Mouse (Mus musculus) testis, adult 2 months (tissue): ENCODE results near the gene Zfp383. TPM values are rescaled to one million over a fixed set of nuclear protein-coding genes. Genes with fewer than 3 reads are reported as not detected.
"Not testable (repeated sequence)": the region's sequence is repeated elsewhere in the genome, so short reads cannot be mapped to it uniquely, and the experiment has no call there.

Experiments used
- H3K27ac ChIP-seq: fragments of 200-500 bp; 2 replicates; pipeline ENCODE4 v1.5.1; 2012; ENCODE audit warnings: low read depth, low read length; ENCODE audit not compliant: control insufficient read depth, insufficient read depth
- H3K27me3 ChIP-seq: fragments of 200-500 bp; 2 replicates; pipeline ENCODE4 v1.6.1; 2012; ENCODE audit warnings: mild to moderate bottlenecking, low read length, moderate library complexity; ENCODE audit not compliant: control insufficient read depth, insufficient read depth
- H3K36me3 ChIP-seq: fragments of 200-500 bp; 2 replicates; pipeline ENCODE4 v1.6.1; 2012; ENCODE audit warnings: mild to moderate bottlenecking, low read length; ENCODE audit not compliant: control insufficient read depth, insufficient read depth
- H3K4me1 ChIP-seq: fragments of 200-500 bp; 2 replicates; pipeline ENCODE4 v1.6.1; 2012; ENCODE audit warnings: low read length; ENCODE audit not compliant: control insufficient read depth, insufficient read depth
- H3K4me3 ChIP-seq: fragments of 200-500 bp; 2 replicates; pipeline ENCODE4 v1.5.1; 2012; ENCODE audit warnings: low read depth, mild to moderate bottlenecking, low read length, moderate library complexity, mixed read lengths; ENCODE audit not compliant: control insufficient read depth
- CTCF ChIP-seq: fragments of 200-500 bp; IDR thresholded peaks from 2 replicates; pipeline ENCODE4 v1.5.1; 2012; ENCODE audit warnings: low read depth, mild to moderate bottlenecking, inconsistent platforms, low read length, moderate library complexity; ENCODE audit not compliant: control insufficient read depth, insufficient read depth, insufficient replicate concordance
- POLR2A ChIP-seq: fragments of 200-500 bp; IDR thresholded peaks from 2 replicates; pipeline ENCODE4 v1.6.1; 2012; ENCODE audit warnings: low read depth, mild to moderate bottlenecking, inconsistent platforms, low read length, moderate library complexity; ENCODE audit not compliant: control insufficient read depth
- polyA plus RNA-seq: library from polyadenylated mRNA; depleted of rRNA; stranded (reverse); fragments of >200 nt; gene quantifications from 2 replicates; pipeline ENCODE4 v1.2.3, GENCODE M21; 2012; rRNA removed

Gene Zfp383
- 0.82 and 1.0 TPM in 2 replicates for polyA plus RNA-seq

DNA sequence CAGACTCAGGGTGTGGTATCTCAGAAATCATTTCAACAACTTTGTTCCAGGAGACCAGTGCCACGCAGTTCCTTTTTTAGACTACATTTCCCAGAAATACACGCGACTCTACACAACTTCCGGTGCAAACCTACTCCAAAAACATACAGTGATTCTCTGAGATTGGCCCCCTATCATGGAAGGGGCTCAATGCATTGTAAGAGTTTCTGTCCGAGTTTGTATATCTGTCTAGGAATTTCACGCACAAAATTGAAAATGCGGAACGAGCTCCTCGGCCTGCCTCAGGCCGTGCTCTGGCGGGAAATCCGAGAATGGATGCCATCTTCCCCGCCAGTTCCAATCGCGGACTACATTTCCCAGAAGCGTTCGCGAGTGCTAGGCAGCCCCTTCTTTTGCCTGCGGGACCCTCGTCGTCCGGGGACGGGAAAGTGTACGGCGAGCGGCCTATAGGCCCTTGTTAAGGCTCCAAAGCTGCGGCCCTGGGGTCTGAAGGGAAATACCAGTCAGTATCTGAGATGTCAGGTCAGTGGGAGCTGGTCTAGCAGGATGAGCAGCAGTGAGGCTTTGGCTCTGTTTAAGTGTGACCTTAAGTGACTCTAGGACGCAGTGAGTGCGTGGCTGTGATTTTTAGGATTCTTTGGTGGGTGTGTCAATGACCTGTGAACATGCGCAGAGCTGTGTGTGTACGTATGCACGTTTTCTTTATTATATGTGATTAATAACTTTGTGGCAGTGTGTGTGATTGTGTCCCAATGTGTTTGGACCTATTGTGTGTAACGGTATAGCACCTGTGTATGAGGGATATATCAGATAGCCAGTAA is at the start of gene Zfp383:
Zfp383 (plus strand) TSS at position 94 of the 821 bp plus-strand sequence.
- H3K27me3 ChIP-seq = no peaks in the 10 kb centered on the region
- TF ChIP-seq CTCF (no peak), POLR2A (peak; percentile 50; the same call in 1 of the 2 replicates)
- H3K36me3 ChIP-seq = no peaks in the 10 kb centered on the region; the same call in 1 of the 2 replicates
- H3K4me3 ChIP-seq = peak within 1 kb of the TSS; percentile 92
- H3K4me1 ChIP-seq = peaks cover 9% of the 10 kb centered on the region
- H3K27ac ChIP-seq = peak within 1 kb of the TSS; percentile 89

DNA sequence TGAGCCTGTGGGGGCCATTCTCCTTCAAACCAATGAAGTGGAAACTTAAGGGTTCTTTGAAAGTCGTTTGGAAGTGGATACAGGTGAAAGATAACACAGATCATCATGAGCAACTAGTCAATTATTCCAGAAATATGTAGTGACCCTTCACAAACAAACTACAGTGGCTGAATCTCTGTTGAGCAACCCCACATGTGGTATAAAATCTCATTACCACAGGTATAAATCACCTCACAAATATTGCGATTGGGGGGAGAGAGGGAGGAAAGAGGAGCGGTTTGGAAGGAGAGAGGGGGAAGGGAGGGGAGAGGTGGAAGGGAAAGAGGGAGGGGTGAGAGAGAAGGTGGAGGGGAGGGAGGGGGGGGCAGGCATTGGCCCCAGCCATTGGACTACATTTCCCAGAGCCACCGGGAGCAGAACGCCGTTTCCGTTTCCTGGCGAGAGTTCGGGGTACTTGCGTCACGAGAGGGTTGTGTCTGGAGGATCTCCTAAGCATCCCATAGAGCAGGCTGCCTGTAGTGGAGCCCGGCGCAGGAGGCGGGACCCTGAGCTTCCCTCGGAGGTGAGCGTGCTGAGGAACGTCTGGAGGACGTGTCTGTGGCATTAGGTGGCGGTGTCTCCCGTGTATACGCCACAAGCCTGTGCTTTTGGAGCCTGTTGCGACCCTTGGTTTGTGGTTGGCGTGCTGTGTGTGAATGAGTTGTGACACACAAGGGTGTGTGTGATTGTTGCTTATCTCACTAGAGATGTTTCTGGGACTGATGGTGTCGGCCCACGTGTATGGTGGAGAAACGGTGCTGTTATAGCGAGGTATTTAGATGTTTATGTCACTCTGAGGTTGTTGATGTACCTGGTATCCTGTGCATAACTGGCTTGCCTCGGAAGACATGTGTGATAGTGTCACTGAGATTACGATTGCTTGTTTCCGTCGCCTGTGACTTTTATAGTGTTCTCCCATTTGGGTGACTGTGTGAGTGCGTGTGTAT is 48.2 kb upstream of the Zfp383 start, which contains the start of gene Zfp420:
Zfp420 (plus strand) TSS at position 448 of the 986 bp plus-strand sequence.
- Histone ChIP-seq H3K27me3 (no peaks in the 10 kb centered on the region), H3K36me3 (no peaks in the 10 kb centered on the region), H3K27ac (no peak within 1 kb of the TSS; the same call in 1 of the 2 replicates), H3K4me1 (peaks cover 2% of the 10 kb centered on the region; the same call in 1 of the 2 replicates), H3K4me3 (peak within 1 kb of the TSS; percentile 79)
- peak; percentile 65 for TF ChIP-seq POLR2A
- TF ChIP-seq CTCF = no peak

DNA sequence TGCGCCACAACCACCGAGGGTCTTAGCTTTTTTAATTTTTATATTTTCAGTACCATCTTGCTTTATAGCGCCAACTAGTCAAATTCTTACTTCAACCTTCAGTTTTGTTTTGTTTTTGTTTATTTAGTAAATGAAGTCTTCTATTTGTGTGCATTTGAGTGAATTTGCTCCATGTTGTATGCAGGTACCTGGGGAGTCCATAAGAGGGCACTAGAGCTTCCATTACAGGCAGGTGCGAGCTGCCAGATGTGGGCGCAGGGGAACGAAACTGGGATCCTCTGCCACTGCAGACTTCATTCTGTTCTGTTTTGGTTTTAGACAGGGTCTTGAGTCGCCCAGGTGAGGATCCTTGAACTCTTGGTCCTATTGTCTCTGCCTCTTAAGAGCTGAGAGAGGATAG is 46.4 kb upstream of the Zfp383 start:
- H3K27ac ChIP-seq = no peak overlapping the region
- H3K4me1 ChIP-seq = peaks cover 2% of the 10 kb centered on the region; the same call in 1 of the 2 replicates
- no peaks in the 10 kb centered on the region for H3K36me3 ChIP-seq
- no peak overlapping the region for H3K4me3 ChIP-seq
- no peak for TF ChIP-seq CTCF
- TF ChIP-seq POLR2A = no peak
- no peaks in the 10 kb centered on the region for H3K27me3 ChIP-seq

DNA sequence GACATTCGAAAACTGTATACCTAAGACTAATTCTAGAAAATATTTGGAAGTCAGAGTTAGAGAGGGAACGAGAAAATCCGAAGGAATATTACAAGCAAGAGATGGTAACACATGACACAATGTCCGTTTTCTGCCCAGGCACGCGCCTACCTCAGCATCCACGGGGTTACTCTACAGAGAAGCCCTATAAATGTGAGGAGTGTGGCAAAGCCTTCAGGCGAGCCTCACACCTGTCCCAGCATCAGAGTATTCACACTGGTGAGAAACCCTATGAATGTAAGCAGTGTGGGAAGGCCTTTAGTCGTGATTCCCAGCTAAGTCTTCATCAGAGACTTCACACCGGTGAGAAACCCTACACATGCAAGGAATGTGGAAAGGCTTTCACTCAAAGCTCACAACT is 33.8 kb upstream of the Zfp383 start:
- H3K27ac ChIP-seq = no peak overlapping the region
- H3K4me1 ChIP-seq = 0 out of 2 replicates have a peak, but pooled peaks cover 2% of the 10 kb centered on the region
- no peak overlapping the region for H3K4me3 ChIP-seq
- no peaks in the 10 kb centered on the region; the same call in 1 of the 2 replicates for H3K36me3 ChIP-seq
- no peak for TF ChIP-seq POLR2A
- TF ChIP-seq CTCF = no peak
- H3K27me3 ChIP-seq = no peaks in the 10 kb centered on the region

DNA sequence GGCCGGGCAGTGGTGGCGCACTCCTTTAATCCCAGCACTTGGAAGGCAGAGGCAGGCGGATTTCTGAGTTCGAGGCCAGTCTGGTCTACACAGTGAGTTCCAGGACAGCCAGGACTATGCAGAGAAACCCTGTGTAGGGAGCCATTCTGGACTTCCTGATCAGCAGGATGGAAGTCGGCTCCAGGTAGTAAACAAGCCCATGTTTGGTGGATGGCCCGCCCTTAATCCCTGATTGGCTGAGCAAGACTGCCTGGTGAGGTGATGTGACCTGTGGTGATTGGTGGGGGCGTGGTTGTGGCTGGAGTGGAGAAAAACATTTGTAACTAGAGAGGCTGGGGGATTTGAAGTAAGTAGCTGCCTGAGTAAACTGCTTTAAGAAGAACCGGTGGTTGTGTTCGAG is 30.5 kb upstream of the Zfp383 start:
- H3K27me3 ChIP-seq, H3K27ac ChIP-seq, H3K4me1 ChIP-seq, H3K4me3 ChIP-seq, H3K36me3 ChIP-seq: not testable (repeated sequence)

DNA sequence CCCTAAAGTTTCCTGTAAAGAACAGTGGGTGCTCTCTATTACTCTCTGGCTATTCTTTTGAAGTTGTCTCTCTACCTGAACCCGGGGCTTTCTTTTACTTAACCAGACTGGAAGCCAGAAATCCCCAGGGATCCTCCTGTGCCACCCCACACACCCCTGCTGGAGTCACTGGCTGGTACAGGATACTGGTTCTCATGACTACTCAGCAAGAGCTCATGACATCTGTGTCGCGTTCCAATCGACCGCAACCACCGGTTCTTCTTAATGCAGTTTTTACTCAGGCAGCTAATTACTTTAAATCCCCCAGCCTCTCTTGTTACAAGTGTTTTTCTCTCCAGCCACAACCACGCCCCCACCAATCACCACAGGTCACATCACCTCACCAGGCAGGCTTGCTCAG is 28.0 kb upstream of the Zfp383 start:
- H3K36me3 ChIP-seq = no peaks in the 10 kb centered on the region; the same call in 1 of the 2 replicates
- H3K27ac ChIP-seq = no peak overlapping the region
- no peaks in the 10 kb centered on the region for H3K27me3 ChIP-seq
- 0 out of 2 replicates have a peak, but pooled peaks cover 2% of the 10 kb centered on the region for H3K4me1 ChIP-seq
- TF ChIP-seq POLR2A (no peak), CTCF (no peak)
- no peak overlapping the region for H3K4me3 ChIP-seq

DNA sequence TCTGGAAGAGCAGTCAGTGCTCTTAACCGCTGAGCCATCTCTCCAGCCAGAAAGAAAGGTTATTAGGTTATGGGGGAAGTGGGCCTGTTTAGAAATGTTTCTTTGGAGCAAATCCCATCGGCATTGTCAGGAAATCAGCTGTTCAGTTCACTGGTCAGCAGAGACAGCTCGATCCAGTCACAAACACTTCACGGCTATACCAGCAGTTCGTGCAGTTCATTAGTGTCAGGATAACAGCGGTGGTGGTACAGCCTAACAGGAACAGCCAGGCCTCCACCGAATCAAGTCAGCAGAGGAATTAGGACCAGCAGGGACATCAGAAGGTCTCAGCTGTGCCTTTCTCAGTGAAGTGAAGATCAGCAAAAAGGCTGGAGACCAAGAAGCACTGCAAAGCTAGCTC is 27.1 kb upstream of the Zfp383 start:
- no peak overlapping the region for H3K4me3 ChIP-seq
- TF ChIP-seq CTCF = no peak
- no peak for TF ChIP-seq POLR2A
- H3K27ac ChIP-seq = no peak overlapping the region
- no peaks in the 10 kb centered on the region for H3K36me3 ChIP-seq
- H3K27me3 ChIP-seq = no peaks in the 10 kb centered on the region
- H3K4me1 ChIP-seq = 0 out of 2 replicates have a peak, but pooled peaks cover 2% of the 10 kb centered on the region
